8 mouse cellular contexts compared by ENCODE assay signal in genomic region chrX:47985000-47985619, GRCm38 (mm10). TPM values are rescaled to one million over a fixed set of nuclear protein-coding genes. Genes with fewer than 3 reads are reported as not detected.
DNase-seq lines count a peak whose midpoint lies in the region; ATAC-seq and TF ChIP-seq lines count a peak whose summit lies in the region.

No protein-coding gene starts in this region.

- no peaks in the 10 kb centered on the region for H3K36me3 ChIP-seq in E14TG2a.4 (ENCODE audit: insufficient read depth, low read length)
- no peaks in the 10 kb centered on the region for H3K36me3 ChIP-seq in embryonic facial prominence, embryonic 15.5 days
- H3K36me3 ChIP-seq in heart, embryonic 15.5 days: no peaks in the 10 kb centered on the region
- no peaks in the 10 kb centered on the region for H3K36me3 ChIP-seq in liver, embryonic 16.5 days (ENCODE audit: control insufficient read depth, insufficient read depth)
- no peaks in the 10 kb centered on the region for H3K36me3 ChIP-seq in neural tube, embryonic 14.5 days (ENCODE audit: control insufficient read depth, insufficient read depth, low read length)

- no peaks in the 10 kb centered on the region for H3K27me3 ChIP-seq in E14TG2a.4 (ENCODE audit: insufficient read depth, low read length)
- no peaks in the 10 kb centered on the region for H3K27me3 ChIP-seq in embryonic facial prominence, embryonic 15.5 days
- H3K27me3 ChIP-seq in heart, embryonic 15.5 days: no peaks in the 10 kb centered on the region; the same call in 1 of the 2 replicates
- H3K27me3 ChIP-seq in liver, embryonic 16.5 days (ENCODE audit: control insufficient read depth, insufficient read depth, low read depth, low read length): no peaks in the 10 kb centered on the region
- H3K27me3 ChIP-seq in neural tube, embryonic 14.5 days (ENCODE audit: control insufficient read depth, insufficient read depth, low read length): no peaks in the 10 kb centered on the region

- peak; percentile 54 to 64 for DNase-seq in kidney, postnatal 25 days

- H3K4me2 ChIP-seq in embryonic facial prominence, embryonic 15.5 days (replicated peaks): peak overlapping the region; percentile 42
- peak overlapping the region; percentile 51 for H3K4me2 ChIP-seq in heart, embryonic 15.5 days
- peak overlapping the region; percentile 37; the same call in 1 of the 2 replicates for H3K4me2 ChIP-seq in liver, embryonic 16.5 days (ENCODE audit: low read depth, low read length)
- H3K4me2 ChIP-seq in neural tube, embryonic 14.5 days (ENCODE audit: low read depth, low read length): peak overlapping the region; percentile 35; the same call in 1 of the 2 replicates

- 0 out of 2 replicates have a peak, but pooled peaks have one; percentile 18 for TF ChIP-seq CTCF in E14TG2a.4 (conservative IDR thresholded peaks at IDR 0.05; ENCODE audit: low read length)
- peak; percentile 43; the same call in 1 of the 2 replicates for TF ChIP-seq CTCF in bone marrow, adult 2 months (IDR thresholded peaks at IDR 0.05; ENCODE audit: control insufficient read depth, insufficient read depth, low read length)

- no peak for ATAC-seq in embryonic facial prominence, embryonic 15.5 days (ENCODE audit: insufficient number of reproducible peaks, low FRiP score, low TSS enrichment, low read depth)
- no peak for ATAC-seq in heart, embryonic 15.5 days (replicated peaks; ENCODE audit: insufficient number of reproducible peaks, insufficient read depth, low FRiP score, low read depth)
- no peak for ATAC-seq in liver, embryonic 16.5 days (ENCODE audit: low read depth)
- ATAC-seq in neural tube, embryonic 14.5 days (ENCODE audit: low read depth): peak; percentile 71; the same call in 1 of the 2 replicates
- no peak for ATAC-seq in inflammation-experienced regulatory T-cells, adult 6 months

- no peaks in the 10 kb centered on the region for H3K9me3 ChIP-seq in E14TG2a.4 (ENCODE audit: low read length)
- H3K9me3 ChIP-seq in embryonic facial prominence, embryonic 15.5 days (replicated peaks): no peaks in the 10 kb centered on the region
- H3K9me3 ChIP-seq in heart, embryonic 15.5 days (replicated peaks): no peaks in the 10 kb centered on the region
- no peaks in the 10 kb centered on the region for H3K9me3 ChIP-seq in liver, embryonic 16.5 days (replicated peaks; ENCODE audit: control insufficient read depth, low read length)
- H3K9me3 ChIP-seq in neural tube, embryonic 14.5 days (ENCODE audit: control insufficient read depth, low read length): no peaks in the 10 kb centered on the region

- WGBS in bone marrow, adult 2 months: 10% methylated on average over 19 of the region's 19 CpGs
- 17% methylated on average over 19 of the region's 19 CpGs for WGBS in embryonic facial prominence, embryonic 15.5 days
- 10% methylated on average over 19 of the region's 19 CpGs for WGBS in heart, embryonic 15.5 days
- 20% methylated on average over 19 of the region's 19 CpGs for WGBS in liver, embryonic 16.5 days (ENCODE audit: insufficient replicate concordance)
- 19% methylated on average over 19 of the region's 19 CpGs for WGBS in neural tube, embryonic 14.5 days

- no peak overlapping the region for H3K9ac ChIP-seq in embryonic facial prominence, embryonic 15.5 days
- no peak overlapping the region for H3K9ac ChIP-seq in heart, embryonic 15.5 days
- no peak overlapping the region for H3K9ac ChIP-seq in liver, embryonic 16.5 days (ENCODE audit: low read depth, low read length)
- H3K9ac ChIP-seq in neural tube, embryonic 14.5 days (replicated peaks; ENCODE audit: low read depth, low read length): no peak overlapping the region

- no peaks in the 10 kb centered on the region for H3K4me1 ChIP-seq in E14TG2a.4 (replicated peaks; ENCODE audit: low read depth, low read length)
- H3K4me1 ChIP-seq in bone marrow, adult 2 months (ENCODE audit: control insufficient read depth, insufficient read depth, low read length): no peaks in the 10 kb centered on the region
- H3K4me1 ChIP-seq in embryonic facial prominence, embryonic 15.5 days: no peaks in the 10 kb centered on the region
- no peaks in the 10 kb centered on the region for H3K4me1 ChIP-seq in heart, embryonic 15.5 days (replicated peaks)
- no peaks in the 10 kb centered on the region for H3K4me1 ChIP-seq in liver, embryonic 16.5 days (ENCODE audit: control insufficient read depth, low read depth, low read length)
- no peaks in the 10 kb centered on the region for H3K4me1 ChIP-seq in neural tube, embryonic 14.5 days (ENCODE audit: control insufficient read depth, insufficient read depth, low read length)

- H3K4me3 ChIP-seq in E14TG2a.4 (replicated peaks; ENCODE audit: low read length): no peak overlapping the region
- no peak overlapping the region for H3K4me3 ChIP-seq in bone marrow, adult 2 months (replicated peaks; ENCODE audit: control insufficient read depth, low read depth, low read length)
- peak overlapping the region; percentile 20 for H3K4me3 ChIP-seq in embryonic facial prominence, embryonic 15.5 days (replicated peaks)
- peak overlapping the region; percentile 35 for H3K4me3 ChIP-seq in heart, embryonic 15.5 days
- no peak overlapping the region for H3K4me3 ChIP-seq in liver, embryonic 16.5 days (ENCODE audit: low read depth, low read length)
- no peak overlapping the region for H3K4me3 ChIP-seq in neural tube, embryonic 14.5 days (ENCODE audit: low read depth, low read length)

- H3K27ac ChIP-seq in bone marrow, adult 2 months (ENCODE audit: control insufficient read depth, insufficient read depth, low read depth, low read length, poor library complexity): no peak overlapping the region
- H3K27ac ChIP-seq in embryonic facial prominence, embryonic 15.5 days (replicated peaks): no peak overlapping the region
- 0 out of 2 replicates have a peak overlapping the region, but pooled peaks have one; percentile 27 for H3K27ac ChIP-seq in heart, embryonic 15.5 days
- H3K27ac ChIP-seq in liver, embryonic 16.5 days (ENCODE audit: low read length): no peak overlapping the region
- no peak overlapping the region for H3K27ac ChIP-seq in neural tube, embryonic 14.5 days (ENCODE audit: low read depth, low read length)

- no peak for TF ChIP-seq POLR2A in bone marrow, adult 2 months (IDR thresholded peaks at IDR 0.05; ENCODE audit: borderline replicate concordance, control insufficient read depth, low read depth, low read length)

RNA-seq across cellular contexts. Expression of gene Apln, which starts 49.5 kb away (rescaled TPM):
- polyA plus RNA-seq in bone marrow, adult 2 months (2011; ENCODE audit: insufficient read depth, insufficient read length, low replicate concordance, missing spikeins): 0.50 TPM in 1 of 2 replicates, not detected in the other
- polyA plus RNA-seq in embryonic facial prominence, embryonic 15.5 days (2015; fragmentation: Nextera tagmentation; extraction: Ambion mirVana): 11.2 and 12.3 TPM in 2 replicates
- polyA plus RNA-seq in heart, embryonic 15.5 days (2015; fragmentation: Nextera tagmentation; extraction: Ambion mirVana): 6.5 and 7.2 TPM in 2 replicates
- 0.13 and 0.22 TPM in 2 replicates for polyA plus RNA-seq in liver, embryonic 16.5 days (2015; fragmentation: Nextera tagmentation; extraction: Ambion mirVana)
- polyA plus RNA-seq in neural tube, embryonic 14.5 days (2014; fragmentation: Nextera tagmentation; extraction: Ambion mirVana): 0.98 and 2.1 TPM in 2 replicates
- under 1 TPM in 2 of 3 experiments, not detected in 1; 0.17 to 0.70 TPM for polyA plus RNA-seq in inflammation-experienced regulatory T-cells, adult 6 months (2017; shearing (Covaris generic))

Comparison
In these comparisons a context has a peak if more than half of its experiments do, and no peak if none do; other contexts are left out.
1. H3K4me3 ChIP-seq: peak in embryonic facial prominence, embryonic 15.5 days (single experiment) and heart, embryonic 15.5 days (single experiment); none in E14TG2a.4 (single experiment), bone marrow, adult 2 months (single experiment), liver, embryonic 16.5 days (single experiment) and neural tube, embryonic 14.5 days (single experiment).
2. Peak in every context shown above with its lines, with median percentiles within 50 percentile points of each other: H3K4me2 ChIP-seq.